Mouse (Mus musculus) liver (tissue): ENCODE data around the gene Ptprd.
A peak's percentile ranks its signal among the peaks of the same experiment; 100 is the strongest.
"Not testable (repeated sequence)": the region's sequence is repeated elsewhere in the genome, so short reads cannot be mapped to it uniquely, and the experiment has no call there.

Experiments used
- DNase-seq: peaks from one replicate; pipeline ENCODE4 v3.0.0-alpha.2; 2020; ENCODE audit warnings: mixed read lengths

Gene Ptprd

GRCm38 (mm10) chr4:77889489-77889888, 322.3 kb downstream of the Ptprd start:
- no peak for DNase-seq

DNA sequence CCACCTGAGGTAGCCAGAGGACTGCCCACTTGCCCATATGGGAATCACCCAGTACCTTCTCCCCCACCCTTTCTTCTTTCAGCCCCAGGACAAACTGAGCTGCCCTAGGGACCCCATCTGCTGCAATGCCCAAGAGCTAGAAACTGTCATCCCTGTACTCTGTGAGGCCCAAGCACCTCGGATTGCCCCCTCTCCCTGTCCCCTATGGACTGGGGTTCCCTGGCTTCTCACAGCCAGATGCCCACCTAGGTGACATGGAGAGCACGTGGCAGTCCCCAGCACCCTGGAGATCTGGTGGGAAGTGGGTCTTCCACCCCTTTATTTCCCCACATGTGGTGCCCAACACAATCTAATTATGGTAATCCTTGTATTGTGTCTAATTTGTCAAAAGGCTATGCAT, 331.5 kb downstream of the Ptprd start:
- DNase-seq = no peak

- no peak for DNase-seq
Measured at GRCm38 (mm10) chr4:77861269-77861668, 350.5 kb downstream of the Ptprd start.

DNA sequence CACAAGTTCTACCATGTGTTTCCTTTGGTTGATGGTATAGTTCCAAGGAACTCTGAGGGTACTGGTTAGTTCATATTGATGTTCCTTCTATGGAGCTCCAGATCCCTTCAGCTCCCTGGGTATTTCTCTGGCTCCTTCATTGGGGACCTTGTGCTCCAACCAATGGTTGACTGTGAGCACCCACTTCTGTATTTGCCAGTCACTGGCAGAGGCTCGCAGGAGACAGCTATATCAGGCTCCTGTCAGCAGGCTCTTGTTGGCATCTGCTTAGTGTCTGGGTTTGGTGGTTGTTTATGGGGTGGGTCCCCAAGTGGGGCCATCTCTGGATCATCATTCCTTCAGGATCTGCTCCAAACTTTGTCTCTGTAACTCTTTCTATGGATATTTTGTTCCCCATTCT, 414.4 kb downstream of the Ptprd start:
- not testable (repeated sequence) for DNase-seq

DNA sequence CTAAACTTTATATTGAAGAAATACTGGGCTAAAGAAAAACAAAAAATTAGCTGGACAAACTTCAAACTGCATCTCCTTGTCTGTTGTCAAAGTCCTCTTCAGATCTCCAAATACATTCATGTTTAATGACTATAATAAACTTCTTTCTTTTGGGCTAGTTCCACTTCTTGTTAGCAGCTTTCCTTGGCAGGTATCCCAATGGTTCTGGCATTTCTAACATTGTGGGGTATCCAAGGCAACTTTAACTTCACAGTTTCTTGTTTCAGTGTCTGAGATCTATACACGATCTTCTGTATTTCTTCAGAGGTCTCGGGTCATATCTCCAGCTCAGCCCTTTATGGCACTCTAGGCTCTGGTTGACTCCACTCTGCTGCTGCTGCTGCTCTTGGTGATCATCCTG, 434.5 kb downstream of the Ptprd start:
- no peak for DNase-seq

DNA sequence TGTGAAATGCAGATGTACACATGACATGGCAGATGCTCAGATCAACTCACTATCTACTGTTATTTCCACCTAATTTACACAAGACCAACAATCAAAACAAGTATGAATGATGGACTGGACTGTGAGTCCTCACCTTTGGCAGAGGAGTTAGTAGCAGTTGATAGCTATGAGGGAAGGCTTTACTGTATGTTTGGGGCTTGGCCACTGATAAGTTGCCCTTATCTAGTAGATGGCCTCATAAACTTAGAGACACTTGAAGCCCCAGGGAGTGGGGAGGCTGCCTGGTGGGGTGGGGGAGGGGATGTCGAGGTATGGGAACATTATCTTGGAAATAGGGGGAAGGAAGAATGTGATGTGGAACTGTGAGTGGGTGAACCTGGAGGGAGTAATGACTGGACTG, 448.0 kb downstream of the Ptprd start:
- no peak for DNase-seq

GRCm38 (mm10) chr4:77743391-77743790, 468.4 kb downstream of the Ptprd start:
- DNase-seq = no peak

- no peak for DNase-seq
Measured at GRCm38 (mm10) chr4:77721908-77722307, 489.9 kb downstream of the Ptprd start.

GRCm38 (mm10) chr4:77717792-77718191, 494.0 kb downstream of the Ptprd start:
- no peak for DNase-seq

DNA sequence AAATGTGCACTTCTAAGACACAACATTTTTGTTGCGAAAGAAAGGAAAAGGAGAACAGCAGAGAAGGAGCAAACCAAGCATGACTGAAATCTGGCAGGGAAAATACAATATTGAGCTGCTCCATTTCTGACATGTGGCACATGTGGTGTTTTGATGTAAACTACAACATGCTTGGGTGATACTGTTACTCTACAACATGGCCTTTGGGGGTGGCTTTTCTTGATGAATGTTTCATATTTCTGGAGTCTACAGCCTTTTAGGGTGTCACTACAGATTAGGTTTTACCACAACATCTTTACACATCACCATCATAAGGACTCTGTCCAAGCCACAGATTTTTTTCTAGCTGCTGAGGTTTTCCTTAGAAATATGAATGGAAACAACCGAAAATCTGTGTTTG, 501.5 kb downstream of the Ptprd start:
- no peak for DNase-seq

DNA sequence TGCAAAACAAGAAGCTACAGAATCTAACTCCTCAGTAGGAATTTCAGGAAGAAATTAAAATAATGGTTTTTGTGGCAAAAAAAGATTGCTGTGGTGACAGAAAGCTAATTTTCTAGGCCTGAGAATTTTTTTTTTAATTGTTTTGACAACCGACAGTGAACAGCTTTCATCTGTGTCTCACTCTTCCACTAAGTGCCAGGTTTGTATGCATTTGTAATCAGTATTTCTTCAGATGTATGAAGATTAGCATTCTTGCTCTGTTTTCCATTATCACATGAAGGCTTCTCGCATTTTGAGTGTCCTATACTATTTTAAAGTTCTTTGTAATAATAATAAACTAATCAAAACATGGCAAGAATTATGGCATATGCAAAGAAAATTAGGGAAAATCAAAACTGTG, 513.5 kb downstream of the Ptprd start:
- no peak for DNase-seq

DNA sequence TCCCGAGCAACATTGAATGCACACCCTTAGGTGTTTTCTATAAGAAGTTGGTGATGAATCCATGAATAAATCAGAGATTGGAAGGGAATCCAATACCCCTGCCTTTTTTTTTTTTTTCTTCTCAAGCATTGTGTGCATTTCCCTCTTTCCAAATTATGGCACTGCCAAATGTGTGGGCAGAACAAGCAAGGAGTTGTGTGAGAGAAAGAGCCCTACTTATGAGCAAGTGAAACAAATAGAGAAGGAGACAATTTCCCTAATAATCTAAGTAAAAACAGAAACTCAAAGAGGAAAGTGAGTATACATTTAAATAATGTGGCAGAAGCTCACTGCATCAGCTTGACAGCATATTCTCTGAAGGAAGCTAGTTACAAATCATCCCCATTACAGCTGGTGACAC, 536.0 kb downstream of the Ptprd start:
- no peak for DNase-seq

DNA sequence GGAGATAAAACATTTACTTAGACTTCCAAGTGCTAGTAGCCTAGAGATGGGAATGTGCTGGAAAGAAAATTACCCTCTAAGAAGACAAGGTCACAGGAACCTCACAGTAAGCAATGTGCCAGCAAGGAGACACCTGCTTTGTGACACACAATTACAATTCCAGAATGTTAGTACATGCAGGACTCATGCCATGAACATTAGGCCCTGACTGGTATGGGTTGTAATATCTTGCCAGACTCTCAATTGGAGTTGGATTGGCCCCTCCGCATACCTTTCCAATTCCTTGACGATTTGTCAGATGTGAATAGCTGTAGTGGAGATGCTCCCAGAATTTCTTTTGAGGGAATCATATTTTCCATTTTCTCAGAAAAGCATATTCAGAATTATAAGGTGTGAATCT, 547.0 kb downstream of the Ptprd start:
- no peak for DNase-seq

DNA sequence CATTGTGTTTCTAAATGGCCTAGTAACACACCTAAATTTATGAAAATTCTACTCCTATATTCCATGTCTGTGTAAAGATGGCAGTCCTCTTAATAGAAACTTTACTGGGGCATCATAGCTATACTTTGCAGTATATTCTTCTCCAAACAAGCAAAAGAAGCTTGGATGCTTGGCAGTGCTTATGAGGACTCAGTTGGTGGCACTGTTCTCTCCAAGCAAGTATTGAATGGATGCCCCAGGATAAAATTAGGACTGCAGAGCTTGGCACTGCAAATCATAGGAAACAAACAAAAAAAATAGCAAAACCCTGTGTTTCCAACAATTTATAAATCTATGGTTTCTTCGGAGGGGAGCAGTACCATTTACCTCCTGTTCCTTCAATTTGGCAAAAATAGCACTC, 549.5 kb downstream of the Ptprd start:
- DNase-seq = no peak

DNA sequence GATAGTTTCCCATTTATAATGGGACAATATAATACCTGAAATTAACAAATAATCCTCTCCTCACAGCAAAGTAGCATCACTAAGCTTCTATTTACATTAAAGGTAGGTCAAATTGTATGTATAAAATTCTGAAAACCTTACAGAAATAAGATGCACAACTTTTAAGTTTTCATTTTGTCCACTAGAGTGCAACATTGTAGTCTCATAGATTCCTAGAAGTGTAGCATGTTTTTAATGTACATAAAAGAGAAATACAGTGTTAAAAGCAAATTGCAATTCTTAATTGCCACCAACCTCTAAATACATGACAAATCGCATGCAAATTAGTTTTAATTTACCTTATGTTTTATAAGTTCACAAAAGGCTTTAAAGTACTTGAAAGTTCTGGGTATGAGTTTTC, 556.1 kb downstream of the Ptprd start:
- no peak for DNase-seq

GRCm38 (mm10) chr4:77649615-77650325, 562.0 kb downstream of the Ptprd start:
- DNase-seq = no peak

GRCm38 (mm10) chr4:77648911-77649310, 562.9 kb downstream of the Ptprd start:
- no peak for DNase-seq

DNA sequence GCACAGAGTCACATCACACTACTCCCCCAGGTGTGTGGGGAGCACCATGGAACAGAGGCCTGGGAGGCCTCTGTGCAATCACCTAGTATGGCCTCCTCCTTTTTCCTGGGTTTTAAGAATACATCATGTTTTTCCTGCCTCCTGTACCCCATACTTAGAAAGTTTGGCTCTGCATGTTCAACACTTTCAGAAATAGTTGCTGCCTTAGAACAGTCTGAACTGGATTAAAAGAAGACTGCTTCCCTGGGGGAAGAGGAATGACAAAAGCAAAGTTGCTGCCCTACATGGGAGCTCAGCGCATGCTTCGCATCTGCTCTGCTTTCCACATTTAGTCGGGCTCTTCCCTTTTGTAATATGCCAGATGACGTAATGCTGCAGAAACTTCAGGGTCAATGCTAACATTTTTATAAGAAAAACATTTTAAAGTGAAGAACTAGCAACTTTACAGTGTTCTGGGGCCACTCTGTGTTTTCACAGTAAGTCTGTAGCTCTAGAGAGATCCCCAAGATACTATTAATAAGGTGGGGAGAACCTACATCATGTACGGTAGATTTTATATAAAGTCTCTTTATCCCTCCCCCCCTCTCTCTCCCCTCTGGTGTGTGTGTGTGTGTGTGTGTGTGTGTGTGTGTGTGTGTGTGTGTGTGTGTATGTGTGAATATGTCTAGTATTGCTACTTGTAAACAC, 564.2 kb downstream of the Ptprd start:
- DNase-seq = no peak

DNA sequence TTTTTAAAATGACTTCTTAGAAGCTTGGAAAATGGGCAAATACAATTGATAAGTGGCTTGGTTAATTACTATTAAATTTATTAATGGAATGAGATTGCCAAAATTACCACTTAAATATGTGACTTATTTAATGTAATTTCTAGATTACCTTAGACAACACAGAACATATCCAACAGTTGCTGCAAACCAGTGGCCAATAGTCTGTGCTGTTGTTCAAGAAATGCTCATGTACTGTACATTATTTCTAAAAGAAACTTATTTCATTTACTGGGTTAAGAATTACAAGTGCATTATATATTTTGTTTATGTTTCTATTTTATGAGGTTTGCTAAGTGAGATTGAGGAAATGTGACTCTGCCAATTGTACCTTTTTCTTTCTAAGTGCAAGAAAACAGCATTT, 567.3 kb downstream of the Ptprd start:
- DNase-seq = no peak

DNA sequence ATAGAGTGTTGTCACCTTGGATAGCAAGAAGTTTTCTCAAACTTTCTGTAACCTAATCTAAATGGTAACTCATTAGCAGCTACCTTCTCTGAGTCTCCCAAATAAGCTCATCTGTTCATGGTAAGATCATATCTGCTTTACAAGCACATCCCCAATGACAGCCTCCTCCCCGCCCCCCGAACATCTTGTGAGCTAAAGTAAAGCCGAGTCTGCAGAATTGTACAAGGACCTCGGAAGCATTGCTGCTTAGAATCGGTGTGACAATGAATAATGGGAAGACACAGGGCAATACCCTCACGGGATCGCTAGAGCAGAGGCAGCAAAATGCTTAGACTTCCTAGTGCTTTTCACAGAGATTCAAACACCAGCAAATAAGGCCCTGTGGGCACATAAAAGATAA, 571.7 kb downstream of the Ptprd start:
- DNase-seq = no peak

GRCm38 (mm10) chr4:77613129-77613528, 598.6 kb downstream of the Ptprd start:
- DNase-seq = no peak

DNA sequence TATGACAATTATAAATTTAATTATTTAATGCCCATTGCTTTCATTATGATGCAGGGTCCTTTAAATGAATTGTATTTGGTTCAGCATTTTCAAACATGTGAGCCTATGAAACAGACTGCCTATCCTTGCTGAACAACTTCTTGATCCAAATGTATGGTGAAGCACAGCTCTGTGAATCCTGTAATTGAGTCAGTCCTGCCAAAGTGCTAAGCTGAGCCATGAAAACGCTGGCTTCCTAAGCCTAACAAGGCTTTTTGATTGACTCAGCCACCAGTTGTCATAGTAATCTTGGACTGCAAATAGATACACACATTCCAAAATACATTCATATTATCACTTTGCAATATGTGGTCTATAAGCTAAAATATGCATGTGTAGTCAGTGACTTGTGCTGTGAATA, 625.1 kb downstream of the Ptprd start:
- DNase-seq = no peak

DNA sequence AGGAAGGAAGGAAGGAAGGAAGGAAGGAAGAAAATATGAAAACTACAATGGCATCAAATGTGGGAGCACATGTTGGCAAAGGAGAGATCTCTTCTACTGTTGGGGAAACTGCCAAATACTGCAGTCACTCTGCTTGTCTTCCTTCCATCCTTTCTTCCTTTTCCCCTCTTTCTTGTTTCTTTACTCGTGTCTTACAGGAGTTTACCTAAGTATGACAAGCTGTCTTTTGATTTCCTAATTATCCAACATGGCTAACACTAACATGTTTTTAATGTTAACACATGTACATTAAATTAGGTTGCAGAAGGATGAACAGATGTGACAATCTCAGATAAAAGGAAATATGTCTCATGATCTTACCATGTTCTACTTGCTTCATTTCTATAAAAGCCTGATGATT, 625.5 kb downstream of the Ptprd start:
- DNase-seq = no peak

DNA sequence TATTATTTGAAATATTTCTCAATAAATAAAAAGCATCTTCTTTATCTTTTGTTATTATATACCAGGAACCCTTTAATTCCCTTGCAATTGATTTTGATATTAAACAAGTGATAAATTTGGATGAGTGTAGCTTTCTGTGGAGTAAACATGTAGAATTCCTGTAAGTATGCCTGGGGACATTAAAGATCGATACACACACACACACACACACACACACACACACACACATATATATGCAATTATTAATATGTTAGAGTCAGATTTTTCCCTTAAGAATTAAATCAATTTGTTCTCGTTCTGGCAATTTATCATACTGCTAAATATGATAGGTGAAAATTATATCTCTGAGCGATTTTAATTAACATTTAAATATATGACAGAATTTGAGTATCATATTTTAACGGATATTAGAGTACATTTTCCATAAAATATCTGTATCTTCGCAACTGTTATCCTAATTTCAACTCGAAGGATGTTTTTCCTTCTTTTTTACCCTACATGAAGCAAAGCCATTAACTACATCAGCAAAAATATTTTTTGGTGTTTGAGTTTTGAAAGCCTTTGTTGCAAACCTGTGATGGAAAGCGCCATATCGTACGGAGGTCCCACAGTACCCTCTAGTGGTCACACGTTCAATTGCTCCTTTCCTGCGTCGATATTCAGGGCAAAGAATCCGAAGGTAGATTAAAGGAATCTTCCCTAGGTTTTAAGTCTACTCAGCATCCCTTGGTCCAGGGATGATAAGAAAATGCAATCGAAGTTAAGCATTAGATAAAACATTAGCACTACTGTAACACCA, 653.2 kb downstream of the Ptprd start:
- DNase-seq = peak; percentile 8
